Mouse (Mus musculus) frontal cortex, postnatal 14 days (tissue): ENCODE measurements around the gene Olfr1389.
"Not testable (repeated sequence)": the region's sequence is repeated elsewhere in the genome, so short reads cannot be mapped to it uniquely, and the experiment has no call there.

Source experiments
- DNase-seq, 2 experiments: peaks; one replicate each; pipeline ENCODE4 v3.0.0; 2022; ENCODE audit warnings: low spot score in 2 of 2

Olfr1389 gene

GRCm38 (mm10) chr11:49422767-49423166 is at the start of gene Olfr1389:
Gene Olfr1389, plus strand, starts transcription at chr11:49423067.
- no peak for DNase-seq

GRCm38 (mm10) chr11:49383133-49383532 is 39.7 kb upstream of the Olfr1389 start:
- no peak for DNase-seq

GRCm38 (mm10) chr11:49386118-49386517 is 36.7 kb upstream of the Olfr1389 start:
- not testable (repeated sequence) for DNase-seq

GRCm38 (mm10) chr11:49392707-49393106 is 30.2 kb upstream of the Olfr1389 start:
- not testable (repeated sequence) for DNase-seq

GRCm38 (mm10) chr11:49406784-49407183 is 16.1 kb upstream of the Olfr1389 start:
- no peak for DNase-seq

- DNase-seq: no peak
These were observed 12.3 kb upstream of the Olfr1389 start for GRCm38 (mm10) chr11:49410540-49410939.

- no peak for DNase-seq
These were observed 2.5 kb downstream of the Olfr1389 start for GRCm38 (mm10) chr11:49425257-49425927.

GRCm38 (mm10) chr11:49429641-49430040 is 6.8 kb downstream of the Olfr1389 start:
- DNase-seq: no peak

GRCm38 (mm10) chr11:49436411-49436810 is 13.5 kb downstream of the Olfr1389 start, which contains the start of gene Olfr1388:
Gene Olfr1388, plus strand, starts transcription at chr11:49436624.
- no peak for DNase-seq

GRCm38 (mm10) chr11:49455043-49455442 is 32.2 kb downstream of the Olfr1389 start, which contains the start of gene Olfr1387:
Gene Olfr1387, plus strand, starts transcription at chr11:49455343.
- DNase-seq: no peak

- not testable (repeated sequence) for DNase-seq
These were observed 41.9 kb downstream of the Olfr1389 start, which contains the start of gene Olfr1386 for GRCm38 (mm10) chr11:49464746-49465145. Gene Olfr1386, plus strand, starts transcription at chr11:49465046.
